Mouse (Mus musculus) megakaryocyte, embryonic 14.5 days (primary cell): ENCODE results near the gene Kri1.

Experiments used
- FLI1 ChIP-seq: IDR thresholded peaks from 2 replicates; pipeline ENCODE4 v1.6.1; 2012; ENCODE audit warnings: low read length, inconsistent platforms, mixed read lengths
- GATA1 ChIP-seq: IDR thresholded peaks from 3 replicates; pipeline ENCODE4 v1.6.1; 2012; ENCODE audit warnings: mixed read lengths, low read length, inconsistent platforms, borderline replicate concordance

GRCm38 (mm10) chr9:21227342-21227741 lies 60.4 kb downstream of the Kri1 start:
- TF ChIP-seq GATA1 (no peak), FLI1 (no peak)
